ENCODE assay signal across 8 mouse cellular contexts in the genomic region with DNA sequence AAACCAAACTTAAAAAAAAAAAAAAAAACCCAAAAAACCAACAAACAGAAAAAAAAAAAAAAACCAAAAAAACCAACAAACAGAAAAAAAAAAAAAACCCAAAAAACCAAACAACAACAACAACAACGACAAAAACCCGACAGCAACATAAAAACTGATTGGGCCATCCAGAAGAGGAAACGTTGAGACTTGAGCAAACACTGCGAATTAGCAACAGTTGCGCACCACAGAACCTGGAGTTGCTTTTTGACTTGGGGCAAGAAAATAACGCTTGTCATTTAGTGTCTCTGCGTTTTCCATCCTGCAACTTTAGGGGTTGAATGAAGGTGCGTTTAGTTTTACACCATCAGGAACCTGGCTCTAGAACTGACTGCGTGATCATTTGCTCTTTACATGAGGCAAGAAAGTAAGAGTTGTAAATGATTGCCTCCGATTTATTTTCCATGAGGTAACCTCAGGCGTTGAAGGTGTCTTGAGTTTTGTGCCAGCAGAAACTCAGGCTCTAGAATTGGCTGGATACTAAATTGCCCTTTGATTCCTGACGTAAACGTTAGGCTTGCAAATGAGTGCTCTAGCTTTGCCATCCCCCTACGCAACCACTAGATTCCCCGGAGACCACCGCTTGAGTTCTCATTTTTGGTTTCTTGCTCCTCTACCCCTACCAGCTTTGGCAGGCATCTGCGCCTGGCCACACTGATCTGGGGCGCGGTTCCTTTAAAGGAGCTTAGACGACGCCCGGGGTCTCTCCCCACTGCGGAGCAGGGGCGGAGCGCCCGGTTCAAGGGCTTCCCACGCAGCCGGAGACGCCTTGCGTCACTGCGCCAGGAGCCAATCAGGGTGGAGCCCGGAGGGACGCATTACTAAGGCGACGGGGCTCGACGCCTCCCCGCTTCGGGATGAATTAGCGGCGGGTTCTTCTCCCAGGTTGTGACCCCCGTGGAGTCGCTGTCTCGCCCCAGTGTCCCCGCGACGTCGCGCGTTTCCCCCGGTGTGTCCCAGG. TPM values are rescaled to one million over a fixed set of nuclear protein-coding genes. Genes with fewer than 3 reads are reported as not detected.
A peak's percentile ranks its signal among the peaks of the same experiment; 100 is the strongest.
DNase-seq lines count a peak whose midpoint lies in the region; ATAC-seq and TF ChIP-seq lines count a peak whose summit lies in the region.

Gene Lclat1 (plus strand): TSS at position 828 of the 1,000 bp plus-strand sequence.

- TF ChIP-seq POLR2A in olfactory bulb, adult 2 months (IDR thresholded peaks at IDR 0.05; ENCODE audit: insufficient read depth, low read depth, low read length) = peak; percentile 72
- TF ChIP-seq POLR2A in thymus, adult 2 months (IDR thresholded peaks at IDR 0.05; ENCODE audit: control insufficient read depth, extremely low read depth, insufficient read depth, low read length, poor library complexity) = peak; percentile 91

- intact Hi-C loops in heart, postnatal 36 days (cut with DNase I) = loop anchor here (2.0 to 5.0 kb wide), 2 partner anchors 39 to 190 kb away; partner anchors contain the start of gene Lbh

- peaks cover 2 to 6% of the 10 kb centered on the region in 2 experiments; a peak in 1 of 4 replicates for H3K4me1 ChIP-seq in ES-E14 (ENCODE audit: control insufficient read depth in 2 of 2, insufficient read depth in 2 of 2, low read length in 2 of 2, poor library complexity in 1 of 2)
- H3K4me1 ChIP-seq in forebrain, embryonic 16.5 days (replicated peaks; ENCODE audit: control insufficient read depth, insufficient read depth, low read length) = peaks cover 6% of the 10 kb centered on the region
- H3K4me1 ChIP-seq in lung, embryonic 14.5 days (ENCODE audit: insufficient read depth) = 0 out of 2 replicates have a peak, but pooled peaks cover 2% of the 10 kb centered on the region
- H3K4me1 ChIP-seq in olfactory bulb, adult 2 months (ENCODE audit: control insufficient read depth, insufficient read depth, low read length) = no peaks in the 10 kb centered on the region
- peaks cover 11% of the 10 kb centered on the region for H3K4me1 ChIP-seq in thymus, adult 2 months (replicated peaks; ENCODE audit: control insufficient read depth, insufficient read depth, low read length)

- no peaks in the 10 kb centered on the region for H3K9me3 ChIP-seq in ES-E14 (ENCODE audit: control insufficient read depth, insufficient read depth, low read depth, low read length)
- no peaks in the 10 kb centered on the region for H3K9me3 ChIP-seq in forebrain, embryonic 16.5 days (ENCODE audit: control insufficient read depth, low read length)
- no peaks in the 10 kb centered on the region for H3K9me3 ChIP-seq in lung, embryonic 14.5 days (ENCODE audit: low read depth, low read length)

- in situ Hi-C loops in ES-E14 (cut with MboI; ENCODE audit: low sequenced_read_pairs in 2 of 2, unreplicated experiment in 2 of 2) = no loop called here

- 6% methylated on average over 51 of the region's 51 CpGs for WGBS in forebrain, embryonic 16.5 days
- 5% methylated on average over 51 of the region's 51 CpGs for WGBS in lung, embryonic 14.5 days
- WGBS in olfactory bulb, adult 2 months = 4% methylated on average over 51 of the region's 51 CpGs
- 3% methylated on average over 51 of the region's 51 CpGs for WGBS in thymus, adult 2 months

- 0 out of 2 replicates have a peak, but pooled peaks cover 2% of the 10 kb centered on the region for H3K27me3 ChIP-seq in forebrain, embryonic 16.5 days (replicated peaks; ENCODE audit: control insufficient read depth, insufficient read depth, low read length)
- no peaks in the 10 kb centered on the region for H3K27me3 ChIP-seq in lung, embryonic 14.5 days (ENCODE audit: insufficient read depth, low read length)
- H3K27me3 ChIP-seq in thymus, adult 2 months (ENCODE audit: control insufficient read depth, insufficient read depth, low read length) = no peaks in the 10 kb centered on the region

- peak; percentile 84 for DNase-seq in ES-E14 (ENCODE audit: low read depth, low spot score)
- DNase-seq in cerebellum, adult 11-12 months = peak; percentile 94
- peak; percentile 94 to 95 for DNase-seq in heart, postnatal 36 days
- DNase-seq in layer of hippocampus, adult 2 months (ENCODE audit: low spot score in 2 of 2) = peak; percentile 96
- DNase-seq in lung, embryonic 14.5 days = peak; percentile 99
- DNase-seq in thymus, adult 2 months = peak; percentile 96

- ATAC-seq in forebrain, embryonic 16.5 days = peak; percentile 100
- peak; percentile 100 for ATAC-seq in lung, embryonic 14.5 days (ENCODE audit: insufficient read depth)

- H3K27ac ChIP-seq in ES-E14 (ENCODE audit: insufficient read depth, low read depth, low read length, poor library complexity, severe bottlenecking) = no peak within 1 kb of the TSS
- H3K27ac ChIP-seq in forebrain, embryonic 16.5 days (ENCODE audit: low read length) = peak within 1 kb of the TSS; percentile 44
- peak within 1 kb of the TSS; percentile 93 for H3K27ac ChIP-seq in layer of hippocampus, adult 2 months
- H3K27ac ChIP-seq in lung, embryonic 14.5 days (ENCODE audit: low read depth) = peak within 1 kb of the TSS; percentile 61
- H3K27ac ChIP-seq in olfactory bulb, adult 2 months (ENCODE audit: insufficient read depth, low read depth, low read length) = peak within 1 kb of the TSS; percentile 87
- H3K27ac ChIP-seq in thymus, adult 2 months (ENCODE audit: control insufficient read depth, insufficient read depth, low read length) = peak within 1 kb of the TSS; percentile 79

- no peaks in the 10 kb centered on the region for H3K36me3 ChIP-seq in ES-E14 (ENCODE audit: control insufficient read depth, insufficient read depth, low read length, poor library complexity, severe bottlenecking)
- no peaks in the 10 kb centered on the region for H3K36me3 ChIP-seq in forebrain, embryonic 16.5 days (ENCODE audit: control insufficient read depth, insufficient read depth)
- H3K36me3 ChIP-seq in lung, embryonic 14.5 days (ENCODE audit: insufficient read depth) = no peaks in the 10 kb centered on the region
- no peaks in the 10 kb centered on the region for H3K36me3 ChIP-seq in thymus, adult 2 months (ENCODE audit: control insufficient read depth, insufficient read depth, low read length)

- H3K9ac ChIP-seq in ES-E14 (ENCODE audit: insufficient read depth, low read depth, low read length, poor library complexity, severe bottlenecking) = peak within 1 kb of the TSS; percentile 74
- peak within 1 kb of the TSS; percentile 88 for H3K9ac ChIP-seq in forebrain, embryonic 16.5 days (replicated peaks; ENCODE audit: low read depth, low read length)
- peak within 1 kb of the TSS; percentile 88 for H3K9ac ChIP-seq in lung, embryonic 14.5 days

- TF ChIP-seq CTCF in layer of hippocampus, adult 2 months (conservative IDR thresholded peaks at IDR 0.05) = no peak
- no peak for TF ChIP-seq CTCF in lung, embryonic 14.5 days (IDR thresholded peaks at IDR 0.05; ENCODE audit: low read depth)
- no peak for TF ChIP-seq CTCF in olfactory bulb, adult 2 months (IDR thresholded peaks at IDR 0.05; ENCODE audit: insufficient read depth, low read depth, low read length)
- 0 out of 2 replicates have a peak, but pooled peaks have one; percentile 51 for TF ChIP-seq CTCF in thymus, adult 2 months (IDR thresholded peaks at IDR 0.05; ENCODE audit: borderline replicate concordance, control insufficient read depth, extremely low read depth, insufficient read depth, low read length, poor library complexity)

- H3K4me2 ChIP-seq in forebrain, embryonic 16.5 days (ENCODE audit: low read length) = peak within 1 kb of the TSS; percentile 97
- peak within 1 kb of the TSS; percentile 96 for H3K4me2 ChIP-seq in lung, embryonic 14.5 days

- H3K4me3 ChIP-seq in ES-E14 (ENCODE audit: insufficient read depth in 1 of 2, low read depth in 1 of 2, low read length in 2 of 2, poor library complexity in 1 of 2, severe bottlenecking in 1 of 2) = peak within 1 kb of the TSS; percentile 74 to 85
- peak within 1 kb of the TSS; percentile 93 for H3K4me3 ChIP-seq in forebrain, embryonic 16.5 days (replicated peaks; ENCODE audit: low read length)
- H3K4me3 ChIP-seq in layer of hippocampus, adult 2 months = peak within 1 kb of the TSS; percentile 66
- peak within 1 kb of the TSS; percentile 89 for H3K4me3 ChIP-seq in lung, embryonic 14.5 days (ENCODE audit: low read depth, low read length)
- peak within 1 kb of the TSS; percentile 65 for H3K4me3 ChIP-seq in olfactory bulb, adult 2 months (ENCODE audit: insufficient read depth, low read depth, low read length)
- peak within 1 kb of the TSS; percentile 74 for H3K4me3 ChIP-seq in thymus, adult 2 months (ENCODE audit: control insufficient read depth, insufficient read depth, low read length)

TF ChIP-seq in ES-E14, 5 proteins besides CTCF, POLR2A, EP300 and RAD21:
- TF ChIP-seq ZNF384 (IDR thresholded peaks at IDR 0.05; ENCODE audit: low read depth, low read length) = peak; percentile 51; the same call in 1 of the 2 replicates
- no peak for TF ChIP-seq ZC3H11A (IDR thresholded peaks at IDR 0.05; ENCODE audit: borderline replicate concordance, low read depth, low read length)
- peak; percentile 33; the same call in 1 of the 2 replicates for TF ChIP-seq HCFC1 (IDR thresholded peaks at IDR 0.05; ENCODE audit: borderline replicate concordance, insufficient read depth, low read length)
- no peak for TF ChIP-seq MAFK (IDR thresholded peaks at IDR 0.05; ENCODE audit: insufficient read depth, low read depth, low read length)
TF ChIP-seq in ES-E14: peak in this region for 2.

RNA-seq across cellular contexts. Expression of gene Lclat1, which starts in this region (rescaled TPM):
- total RNA-seq in ES-E14 (2012; rRNA removed) = 8.6 and 15.7 TPM in 2 replicates
- 9.6 and 9.8 TPM in 2 replicates for polyA plus RNA-seq in forebrain, embryonic 16.5 days (2015; fragmentation: Nextera tagmentation; extraction: Ambion mirVana)
- 100 to 1,000 TPM in 1 of 2 experiments, 10 to 100 TPM in 1; 91.4 to 117 TPM for total RNA-seq in heart, postnatal 36 days (2021)
- 10 to 100 TPM; 32.9 to 34.6 TPM for total RNA-seq in layer of hippocampus, adult 2 months (2021)
- polyA plus RNA-seq in lung, embryonic 14.5 days (2014; fragmentation: Nextera tagmentation; extraction: Ambion mirVana) = 23.0 and 25.0 TPM in 2 replicates
- polyA plus RNA-seq in olfactory bulb, adult 2 months (2012; ENCODE audit: insufficient read depth, insufficient read length, low replicate concordance, missing spikeins) = not detected in 2 replicates
- 5.4 and 6.4 TPM in 2 replicates for polyA plus RNA-seq in thymus, adult 2 months (2012; rRNA removed)
